Mouse (Mus musculus) right cerebral cortex, postnatal 25 days (tissue): ENCODE results near the gene Mertk.

Experiments used
- DNase-seq: peaks from one replicate; pipeline ENCODE4 v3.0.0; 2022

Gene Mertk

GRCm38 (mm10) chr2:128770557-128770956 lies 71.8 kb downstream of the Mertk start:
- DNase-seq: no peak

DNA sequence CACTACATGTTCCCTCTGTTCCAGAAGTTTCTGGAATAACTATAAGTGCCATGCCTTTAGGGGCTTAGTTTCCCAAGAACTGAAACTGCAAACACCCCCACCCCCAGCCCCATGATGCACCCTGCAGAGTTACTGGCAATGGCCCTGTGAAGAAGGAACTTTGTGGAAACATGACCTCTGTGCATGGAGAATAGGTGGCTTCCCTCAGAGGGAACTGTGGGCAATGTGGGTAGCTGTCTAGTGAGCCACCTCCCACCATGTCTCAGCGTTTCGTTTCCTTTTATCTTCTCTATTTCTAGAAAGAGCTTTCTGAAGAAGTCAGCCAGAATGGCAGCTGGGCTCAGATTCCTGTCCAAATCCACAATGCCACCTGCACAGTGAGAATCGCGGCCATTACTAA lies 72.3 kb downstream of the Mertk start:
- DNase-seq: no peak

DNA sequence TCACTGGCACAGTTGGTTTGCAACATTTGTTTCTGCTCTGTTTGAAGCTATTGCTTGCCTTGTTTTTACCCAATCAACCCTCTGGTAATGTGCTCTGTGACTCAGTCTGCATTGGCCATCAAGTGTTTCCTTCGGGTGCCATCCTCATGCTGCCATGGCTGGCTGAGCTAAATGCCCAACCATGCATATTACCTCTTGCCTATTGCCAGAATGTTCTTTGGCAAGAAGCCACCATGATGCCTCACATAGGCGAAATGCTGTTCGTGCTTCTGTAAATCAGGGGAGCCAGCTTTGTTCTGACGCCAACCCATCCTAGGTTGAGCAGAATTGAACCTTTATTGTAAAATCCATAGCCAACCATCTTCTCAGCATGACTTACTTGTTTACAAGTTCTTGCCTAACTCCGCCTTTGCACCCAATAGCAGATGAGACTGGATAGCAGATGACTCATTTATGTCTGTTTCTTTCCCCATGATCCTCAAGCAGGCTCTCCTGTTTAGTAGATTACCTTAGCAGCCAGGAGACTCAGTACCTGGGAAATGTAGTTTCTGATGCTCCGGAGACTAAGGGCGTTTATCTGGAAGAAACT lies 73.1 kb downstream of the Mertk start:
- DNase-seq: no peak

GRCm38 (mm10) chr2:128782231-128782630 lies 83.5 kb downstream of the Mertk start:
- no peak for DNase-seq

GRCm38 (mm10) chr2:128783660-128784345 lies 85.0 kb downstream of the Mertk start:
- no peak for DNase-seq

- no peak for DNase-seq
Measured at GRCm38 (mm10) chr2:128784814-128785213, 86.1 kb downstream of the Mertk start.

DNA sequence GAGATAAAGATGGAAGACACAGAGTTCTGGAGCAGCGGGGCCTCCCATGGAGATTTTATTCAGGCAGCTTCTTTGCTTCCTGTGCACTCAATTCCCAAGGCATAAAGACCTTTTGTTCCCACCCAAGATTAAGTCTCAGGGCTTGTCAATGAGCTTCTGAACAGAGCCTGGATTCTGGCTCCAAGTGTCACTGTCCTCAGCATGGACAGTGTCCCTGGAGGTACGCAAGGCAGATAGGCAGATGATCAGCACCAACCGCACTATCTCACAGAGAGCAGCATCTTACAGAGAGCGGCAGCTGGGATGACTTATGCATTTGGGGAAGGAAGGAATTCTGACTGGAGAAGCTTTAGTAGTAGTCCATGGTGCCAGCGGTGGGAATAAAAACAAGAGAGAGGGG lies 87.6 kb downstream of the Mertk start:
- no peak for DNase-seq

DNA sequence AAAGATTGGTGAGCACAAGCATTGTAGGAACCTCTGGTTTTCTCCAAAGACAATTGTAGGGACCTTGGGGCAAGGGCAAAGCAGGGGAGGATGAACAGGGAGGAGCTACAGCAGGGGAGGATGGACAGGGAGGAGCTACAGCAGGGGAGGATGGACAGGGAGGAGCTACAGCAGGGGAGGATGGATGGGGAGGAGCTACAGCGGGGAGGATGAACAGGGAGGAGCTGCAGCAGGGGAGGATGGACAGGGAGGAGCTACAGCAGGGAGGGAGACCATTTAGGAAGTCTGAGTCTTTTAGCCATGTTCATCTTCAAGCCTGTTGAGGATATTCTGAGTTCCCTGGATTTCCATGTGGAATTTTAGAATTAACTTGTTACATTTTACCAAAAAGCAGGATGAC lies 88.0 kb downstream of the Mertk start:
- no peak for DNase-seq

DNA sequence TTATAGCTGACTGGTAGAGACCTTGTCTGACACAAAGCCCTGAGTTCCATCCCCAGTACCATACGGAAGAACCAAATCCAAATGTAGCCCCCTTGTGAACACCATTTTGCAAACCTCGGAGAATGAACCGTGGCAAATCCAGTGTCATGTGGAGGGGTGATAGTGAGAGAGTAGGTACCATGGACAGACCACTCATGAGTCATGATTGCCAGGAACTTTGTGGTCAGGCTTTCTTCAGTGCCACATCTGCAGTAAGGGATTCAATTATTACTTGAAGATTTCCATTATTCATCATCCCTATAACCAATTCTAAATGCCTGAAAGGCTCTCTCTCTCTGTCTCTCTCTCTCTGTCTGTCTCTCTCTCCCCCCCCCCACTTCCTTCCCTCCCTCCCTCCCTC lies 89.0 kb downstream of the Mertk start:
- DNase-seq: no peak

GRCm38 (mm10) chr2:128790875-128791614 lies 92.3 kb downstream of the Mertk start:
- no peak for DNase-seq

- DNase-seq: no peak
Measured at GRCm38 (mm10) chr2:128793958-128794357, 95.2 kb downstream of the Mertk start.

DNA sequence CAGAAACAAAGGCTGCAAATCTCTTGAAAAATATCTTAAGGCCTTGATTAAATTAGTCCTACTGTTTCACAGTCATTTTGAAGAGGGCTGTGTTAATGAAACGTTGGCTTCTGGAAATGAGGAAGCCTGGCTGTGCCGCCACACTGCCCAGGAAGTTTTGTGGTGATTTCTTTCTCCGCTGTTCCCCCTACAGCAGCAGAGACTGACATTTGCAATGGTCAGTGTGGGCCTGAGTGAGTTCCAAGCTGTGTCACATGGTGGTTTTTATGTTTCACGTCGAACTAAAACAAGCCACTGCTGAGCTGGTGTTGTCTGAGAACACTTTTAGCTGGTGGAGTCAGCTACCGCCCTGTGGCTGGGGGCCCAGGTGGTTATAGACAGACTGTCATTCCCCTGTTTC lies 97.7 kb downstream of the Mertk start:
- no peak for DNase-seq

GRCm38 (mm10) chr2:128803441-128803840 lies 104.7 kb downstream of the Mertk start:
- DNase-seq: no peak

- no peak for DNase-seq
Measured at GRCm38 (mm10) chr2:128805341-128805740, 106.6 kb downstream of the Mertk start.

GRCm38 (mm10) chr2:128806561-128806960 lies 107.8 kb downstream of the Mertk start:
- DNase-seq: no peak

GRCm38 (mm10) chr2:128812761-128813160 lies 114.0 kb downstream of the Mertk start:
- DNase-seq: no peak

GRCm38 (mm10) chr2:128816311-128816710 lies 117.6 kb downstream of the Mertk start:
- no peak for DNase-seq

DNA sequence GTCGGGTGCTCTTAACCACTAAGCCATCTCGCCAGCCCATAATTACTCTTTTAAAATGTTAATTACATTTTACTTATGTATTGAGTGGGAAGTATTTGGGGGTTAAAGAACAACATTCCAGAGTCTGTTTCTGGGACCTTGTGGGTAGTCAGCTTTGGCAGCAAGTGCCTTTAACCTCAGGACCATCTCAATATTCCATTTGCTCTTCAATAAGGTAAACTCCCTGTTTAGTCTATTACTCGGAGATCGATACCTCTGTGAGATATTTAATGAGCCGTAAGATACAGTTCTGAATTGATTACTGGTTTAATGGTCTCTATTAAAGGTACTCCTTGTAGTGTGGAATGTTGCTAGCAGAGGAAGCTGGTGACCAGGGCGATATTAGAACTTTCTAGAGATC lies 118.2 kb downstream of the Mertk start:
- DNase-seq: no peak

DNA sequence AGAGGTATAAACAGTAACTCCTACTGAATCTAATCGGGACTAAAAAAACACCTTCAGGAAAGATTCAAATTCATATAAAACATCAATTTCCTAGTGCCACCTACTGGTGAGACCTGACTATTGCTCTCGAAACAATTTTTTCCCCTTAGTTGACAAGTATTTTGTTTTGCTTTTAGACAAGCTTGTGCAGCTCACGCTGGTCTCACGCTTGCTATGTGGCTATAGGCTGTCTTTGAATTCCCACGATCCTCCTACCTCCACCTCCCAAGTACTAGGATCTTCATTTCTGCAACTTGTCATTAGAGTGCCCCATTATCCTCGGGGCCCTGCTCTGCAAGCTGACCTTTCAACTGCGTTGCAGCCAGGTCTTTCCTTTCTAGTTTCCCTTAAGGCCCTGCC lies 118.6 kb downstream of the Mertk start:
- no peak for DNase-seq

GRCm38 (mm10) chr2:128817786-128818681 lies 119.3 kb downstream of the Mertk start, which contains the start of gene Tmem87b:
Gene Tmem87b (plus strand): TSS chr2:128818118.
- DNase-seq: peak; percentile 96

DNA sequence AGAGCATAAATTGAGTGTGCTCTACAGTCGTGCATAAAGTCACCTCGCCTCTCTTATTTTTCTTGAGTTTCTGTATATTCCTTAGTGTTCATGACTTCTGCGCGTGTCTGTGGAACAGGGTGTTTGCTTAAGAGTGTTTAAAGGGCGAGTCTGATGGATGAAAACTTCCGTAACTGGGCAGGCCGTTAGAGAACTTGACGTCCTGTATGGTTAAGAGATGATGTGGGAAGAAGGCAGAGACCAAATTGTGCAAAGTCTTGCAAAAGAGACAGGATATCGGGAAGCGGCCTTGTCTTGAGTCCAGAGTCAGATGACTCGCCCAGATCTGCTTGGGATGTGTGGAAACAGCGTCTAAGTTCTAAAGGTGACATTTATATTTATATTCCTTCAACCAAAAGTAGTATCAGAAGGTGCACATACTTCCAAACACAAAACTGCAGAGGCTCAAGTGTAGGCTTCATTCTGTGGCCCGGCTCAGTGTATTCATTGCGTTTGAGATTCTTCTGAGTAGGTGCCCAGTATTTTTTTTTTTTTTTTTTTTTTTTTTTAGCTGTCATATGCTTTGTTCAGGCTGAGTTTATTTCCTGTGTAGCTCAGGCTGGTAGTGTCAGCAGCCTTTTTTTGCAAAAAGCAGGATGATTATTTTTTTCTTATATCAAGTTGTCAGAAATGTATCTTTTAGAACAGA lies 120.3 kb downstream of the Mertk start:
- DNase-seq: no peak

DNA sequence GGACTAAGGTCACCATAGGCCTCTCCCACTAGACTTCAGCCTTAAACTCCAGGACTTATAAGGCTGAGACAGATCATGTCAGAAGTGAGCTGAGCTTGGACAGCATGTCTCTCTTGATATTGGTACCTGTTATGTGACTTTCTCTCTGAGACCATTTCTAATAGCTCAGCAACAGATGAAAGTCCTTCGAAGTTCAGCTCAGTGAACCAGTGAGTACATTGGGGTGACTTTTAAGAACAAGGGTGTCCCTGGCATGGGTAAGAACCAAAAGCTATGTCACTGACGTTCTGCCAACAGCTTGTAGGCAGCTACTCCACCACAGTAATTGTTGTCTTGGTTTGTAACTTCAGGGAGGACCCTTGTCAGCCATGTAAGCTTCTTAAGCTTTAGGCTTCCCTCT lies 121.9 kb downstream of the Mertk start:
- DNase-seq: no peak

DNA sequence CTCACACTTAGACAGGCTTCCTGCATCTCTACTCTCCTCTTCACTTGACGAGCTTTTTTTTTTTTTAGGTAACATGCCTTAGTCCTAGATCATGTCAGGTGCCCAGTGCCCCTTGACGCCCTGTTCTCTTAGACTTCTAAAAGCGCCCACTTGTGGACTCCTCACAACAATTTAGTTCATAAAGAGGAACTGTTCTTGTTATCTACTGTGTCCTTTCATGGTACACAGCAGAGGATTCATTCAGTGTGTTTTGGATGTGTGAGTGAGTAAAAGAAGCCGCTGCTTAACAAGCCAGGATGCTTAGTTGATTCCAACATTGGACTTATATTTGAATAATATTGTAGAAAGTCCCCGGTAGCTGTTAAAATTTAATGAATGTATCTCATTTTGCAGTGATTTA lies 125.1 kb downstream of the Mertk start:
- no peak for DNase-seq
